Mouse (Mus musculus) neural tube, embryonic 15.5 days (tissue): Measurements from ENCODE around the gene Top3b. TPM values are rescaled to one million over a fixed set of nuclear protein-coding genes. Genes with fewer than 3 reads are reported as not detected.
A peak's percentile ranks its signal among the peaks of the same experiment; 100 is the strongest.

Experiments used
- ATAC-seq: fragments of 200-750 bp; cut with Nextera tagmentation; 2 replicates; pipeline ENCODE4 v1.8.0; 2017; ENCODE audit warnings: mild to moderate bottlenecking, moderate TSS enrichment, moderate library complexity; ENCODE audit not compliant: low FRiP score
- H3K27ac ChIP-seq: fragments of 300-500 bp; sonication (generic); replicated peaks from 2 replicates; pipeline ENCODE4 v1.5.1; 2015; ENCODE audit warnings: mild to moderate bottlenecking, inconsistent platforms
- H3K27me3 ChIP-seq: fragments of 300-500 bp; sonication (generic); replicated peaks from 2 replicates; pipeline ENCODE4 v1.6.1; 2015; ENCODE audit warnings: inconsistent platforms
- H3K36me3 ChIP-seq: fragments of 300-500 bp; sonication (generic); 2 replicates; pipeline ENCODE4 v1.6.1; 2015; ENCODE audit warnings: inconsistent platforms
- H3K4me1 ChIP-seq: fragments of 300-500 bp; sonication (generic); 2 replicates; pipeline ENCODE4 v1.6.1; 2015; ENCODE audit warnings: inconsistent platforms
- H3K4me2 ChIP-seq: fragments of 300-500 bp; sonication (generic); 2 replicates; pipeline ENCODE4 v1.6.1; 2015; ENCODE audit warnings: inconsistent platforms, mild to moderate bottlenecking, moderate library complexity
- H3K4me3 ChIP-seq: fragments of 300-500 bp; sonication (generic); replicated peaks from 2 replicates; pipeline ENCODE4 v1.5.1; 2015; ENCODE audit warnings: mild to moderate bottlenecking, inconsistent platforms
- H3K9ac ChIP-seq: fragments of 300-500 bp; sonication (generic); replicated peaks from 2 replicates; pipeline ENCODE4 v1.6.1; 2015; ENCODE audit warnings: mild to moderate bottlenecking, inconsistent platforms
- H3K9me3 ChIP-seq: fragments of 300-500 bp; sonication (generic); replicated peaks from 2 replicates; pipeline ENCODE4 v1.6.1; 2016; ENCODE audit warnings: inconsistent platforms
- WGBS: fragments of 180-500 bp; shearing (Covaris S2); methylation state at CpG from one replicate; pipeline ENCODE4 v1.1.7; 2015; ENCODE audit warnings: mixed read lengths; 5-methylcytosine and 5-hydroxymethylcytosine counted together
- polyA plus RNA-seq: library from polyadenylated mRNA; unstranded; fragments of >200 nt; fragmentation: Nextera tagmentation; extraction: Ambion mirVana; gene quantifications from 2 replicates; pipeline ENCODE4 v1.2.1, GENCODE M21; 2015

The Top3b gene
- polyA plus RNA-seq, 1 experiment from 2014 or later: 69.8 TPM

DNA sequence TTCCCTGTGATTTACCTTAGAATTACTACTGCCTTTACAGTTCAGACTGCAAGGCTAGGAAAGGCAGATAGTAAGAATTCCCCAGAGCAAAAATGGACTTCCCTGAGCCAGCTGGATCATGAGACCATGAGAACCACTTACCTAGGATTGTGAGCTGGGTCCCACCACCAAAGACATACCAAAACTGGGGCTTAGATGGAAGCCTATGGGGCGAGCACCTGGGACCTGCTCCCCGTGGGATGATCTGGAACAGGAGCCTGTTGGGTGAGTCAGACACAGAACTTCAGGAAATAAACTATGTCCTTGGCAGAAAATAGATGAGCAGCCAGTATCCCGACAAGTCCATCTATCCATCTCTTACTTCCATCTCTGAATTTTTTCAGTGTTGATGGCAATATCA lies 8.2 kb upstream of the Top3b start:
- Histone ChIP-seq H3K27me3 (no peaks in the 10 kb centered on the region), H3K4me1 (no peaks in the 10 kb centered on the region), H3K9me3 (no peaks in the 10 kb centered on the region), H3K9ac (no peak overlapping the region), H3K36me3 (no peaks in the 10 kb centered on the region), H3K4me3 (no peak overlapping the region), H3K4me2 (no peak overlapping the region), H3K27ac (no peak overlapping the region)
- ATAC-seq: no peak
- WGBS: 88% methylated on average over 3 of the region's 3 CpGs

DNA sequence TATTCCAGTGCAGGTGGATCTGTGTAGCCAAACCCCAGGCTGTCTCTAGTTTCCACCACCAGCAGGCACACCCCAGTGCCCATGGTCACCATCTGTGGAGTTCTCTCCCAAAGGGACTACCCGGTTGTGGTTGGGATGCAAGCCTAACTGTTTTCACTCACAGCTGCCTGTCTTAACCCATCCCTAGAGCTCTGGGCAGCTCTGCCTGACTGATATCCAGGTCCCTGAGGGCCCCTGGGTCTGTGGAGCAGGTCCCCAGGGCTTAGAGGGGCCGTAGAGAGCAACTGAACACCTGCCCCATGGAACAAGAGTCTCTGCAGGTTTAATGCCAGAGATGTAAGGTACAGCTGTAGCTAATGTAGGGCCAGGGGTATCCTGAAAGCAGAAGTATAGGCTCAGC lies 6.6 kb upstream of the Top3b start, which contains the start of gene Igll1:
Gene Igll1, minus strand, starts transcription at position 8 of the 400 bp plus-strand sequence.
- Histone ChIP-seq H3K27ac (no peak within 1 kb of the TSS), H3K4me2 (no peak within 1 kb of the TSS), H3K36me3 (no peaks in the 10 kb centered on the region), H3K9ac (no peak within 1 kb of the TSS), H3K4me3 (no peak within 1 kb of the TSS), H3K9me3 (no peaks in the 10 kb centered on the region), H3K4me1 (no peaks in the 10 kb centered on the region), H3K27me3 (no peaks in the 10 kb centered on the region)
- ATAC-seq: no peak
- WGBS: 74% methylated on average over 2 of the region's 2 CpGs

DNA sequence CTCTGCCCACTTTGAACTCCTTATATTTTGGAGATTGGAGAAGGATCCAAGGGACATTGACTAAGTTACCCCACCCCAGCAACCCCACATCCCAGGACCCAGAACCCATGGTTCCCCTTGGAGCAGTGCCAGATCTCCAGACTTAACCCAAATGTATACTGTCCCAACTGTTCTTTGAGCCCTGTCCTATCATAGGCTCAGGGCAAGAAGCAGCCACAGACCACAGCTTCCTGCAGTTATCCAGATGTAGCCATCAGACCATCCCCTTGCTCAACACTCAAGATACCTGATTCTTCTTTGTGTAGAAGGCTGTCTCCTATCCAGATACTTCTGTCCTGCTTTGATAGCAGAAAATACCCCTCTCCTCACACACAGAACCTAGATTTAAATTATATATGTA lies 5.3 kb upstream of the Top3b start:
- no peak overlapping the region for H3K4me2 ChIP-seq
- no peak overlapping the region for H3K27ac ChIP-seq
- 0 out of 2 replicates have a peak, but pooled peaks cover 2% of the 10 kb centered on the region for H3K4me1 ChIP-seq
- no peaks in the 10 kb centered on the region for H3K9me3 ChIP-seq
- no peak for ATAC-seq
- no peak overlapping the region for H3K9ac ChIP-seq
- no peak overlapping the region for H3K4me3 ChIP-seq
- H3K27me3 ChIP-seq: no peaks in the 10 kb centered on the region
- no peaks in the 10 kb centered on the region for H3K36me3 ChIP-seq

DNA sequence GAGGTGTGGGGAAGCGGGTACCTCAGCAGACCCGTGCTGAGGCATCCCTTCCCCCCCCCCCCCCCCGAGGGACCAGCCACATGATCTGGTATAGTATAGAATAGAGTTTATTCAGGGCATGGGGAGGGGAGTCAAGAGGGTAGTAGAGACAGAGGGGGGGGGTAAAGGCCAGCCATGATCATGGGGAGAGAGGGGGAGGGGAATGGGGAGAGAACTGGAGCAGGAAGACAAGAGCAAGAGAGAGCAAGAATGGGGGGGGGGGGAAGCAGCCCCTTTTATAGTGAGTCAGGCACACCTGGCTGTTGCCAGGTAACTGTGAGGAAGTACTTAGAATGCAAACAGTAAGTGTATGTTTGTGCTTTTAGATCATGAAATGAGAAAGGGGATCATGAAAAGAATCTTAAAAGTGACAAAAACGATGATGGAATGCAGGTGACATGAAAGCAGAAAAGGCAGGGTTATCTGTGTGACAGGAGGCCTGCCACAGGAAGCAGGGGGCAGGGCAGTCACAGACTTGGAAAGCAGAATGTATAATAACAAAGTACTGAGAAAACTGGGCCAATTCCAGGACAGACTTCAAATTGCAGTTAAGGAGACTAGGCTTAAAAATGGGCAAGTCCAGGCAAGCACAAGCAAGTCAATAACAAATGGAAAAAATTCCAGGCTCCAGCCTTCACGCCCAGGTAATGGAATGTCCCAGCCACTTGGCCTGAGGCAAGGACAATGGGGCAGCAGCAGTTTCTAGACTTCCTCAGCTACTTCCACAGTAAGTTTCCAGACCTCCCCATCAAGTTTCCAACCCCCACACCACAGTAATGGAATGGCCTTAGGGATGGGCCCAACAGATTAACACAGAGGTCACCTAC lies 4.6 kb upstream of the Top3b start:
- WGBS: 71% methylated on average over 5 of the region's 5 CpGs
- Histone ChIP-seq H3K4me1 (0 out of 2 replicates have a peak, but pooled peaks cover 3% of the 10 kb centered on the region), H3K36me3 (no peaks in the 10 kb centered on the region), H3K27ac (no peak overlapping the region), H3K4me3 (no peak overlapping the region), H3K9ac (no peak overlapping the region), H3K4me2 (no peak overlapping the region), H3K9me3 (no peaks in the 10 kb centered on the region), H3K27me3 (no peaks in the 10 kb centered on the region)
- ATAC-seq: no peak

DNA sequence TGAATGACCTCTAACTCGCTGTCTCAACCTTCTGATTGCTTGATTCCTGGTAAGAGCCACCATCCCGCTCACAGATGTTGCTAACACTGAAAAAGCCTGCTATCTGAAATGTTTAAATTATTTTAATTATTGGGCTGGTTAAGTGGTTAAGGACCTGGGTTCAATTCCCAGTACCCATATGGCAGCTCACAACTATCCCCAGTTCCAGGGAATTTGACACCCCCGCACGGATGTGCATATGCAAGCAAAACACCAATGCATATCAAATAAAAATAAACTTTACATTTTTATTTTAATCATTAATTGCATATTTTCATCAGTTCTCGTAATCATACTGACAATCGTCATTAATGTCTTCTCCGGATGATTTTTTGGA lies 307 bp upstream of the Top3b start:
- WGBS: 37% methylated on average over 7 of the region's 7 CpGs
- H3K9ac ChIP-seq: peak overlapping the region; percentile 86; the same call in 1 of the 2 replicates
- peak; percentile 69 for ATAC-seq

DNA sequence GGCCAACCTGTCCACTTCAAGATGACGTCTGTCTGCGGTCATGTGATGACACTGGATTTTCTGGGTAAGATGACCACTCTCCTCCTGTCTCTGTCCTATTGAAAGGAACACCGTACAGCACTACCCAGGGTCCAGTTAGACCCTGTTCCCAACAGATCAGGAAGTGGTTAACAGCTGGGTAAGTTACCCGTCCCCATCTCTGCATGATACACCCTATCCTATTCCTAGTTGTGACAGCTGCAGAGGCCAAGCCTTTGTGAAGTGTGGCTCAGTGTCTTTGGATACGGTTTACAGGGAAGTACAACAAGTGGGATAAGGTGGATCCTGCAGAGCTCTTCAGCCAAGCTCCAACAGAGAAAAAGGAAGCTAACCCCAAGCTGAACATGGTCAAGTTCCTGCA lies 8.5 kb downstream of the Top3b start:
- ATAC-seq: no peak
- Histone ChIP-seq H3K9me3 (no peaks in the 10 kb centered on the region), H3K4me3 (no peak overlapping the region), H3K4me2 (no peak overlapping the region), H3K36me3 (peaks cover 83% of the 10 kb centered on the region), H3K4me1 (no peaks in the 10 kb centered on the region), H3K27ac (no peak overlapping the region), H3K9ac (no peak overlapping the region), H3K27me3 (no peaks in the 10 kb centered on the region)
- WGBS: 90% methylated on average over 5 of the region's 5 CpGs

More for the DNA sequence above, 307 bp upstream of the Top3b start:
- H3K4me3 ChIP-seq: peak overlapping the region; percentile 78
- H3K4me2 ChIP-seq: peak overlapping the region; percentile 73
- peaks cover 4% of the 10 kb centered on the region; the same call in 1 of the 2 replicates for H3K36me3 ChIP-seq
- peaks cover 20% of the 10 kb centered on the region for H3K4me1 ChIP-seq
- no peaks in the 10 kb centered on the region for H3K9me3 ChIP-seq
- H3K27ac ChIP-seq: peak overlapping the region; percentile 93
- H3K27me3 ChIP-seq: no peaks in the 10 kb centered on the region

DNA sequence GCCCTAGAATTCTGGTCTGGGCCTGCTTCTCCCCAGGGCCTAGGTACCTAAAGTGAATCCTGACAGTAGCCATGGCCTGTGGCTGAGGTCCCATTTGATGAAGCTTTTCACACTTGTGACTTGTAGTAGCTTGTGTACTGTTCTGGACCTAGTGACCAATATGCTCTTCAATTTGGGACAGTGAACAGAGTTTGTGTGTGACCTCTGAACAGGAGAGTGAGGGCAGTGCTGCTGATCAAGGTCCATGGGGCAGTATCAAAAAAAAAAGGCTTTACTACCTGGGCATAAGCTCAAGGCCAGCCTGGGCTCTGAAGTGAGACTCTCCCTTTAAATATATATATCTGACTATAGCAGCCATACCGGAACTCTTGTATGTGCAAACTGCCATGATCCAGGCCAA lies 17.8 kb downstream of the Top3b start:
- Histone ChIP-seq H3K9ac (no peak overlapping the region), H3K4me2 (no peak overlapping the region), H3K36me3 (peaks cover 98% of the 10 kb centered on the region), H3K4me1 (no peaks in the 10 kb centered on the region), H3K27me3 (no peaks in the 10 kb centered on the region), H3K27ac (no peak overlapping the region), H3K9me3 (no peaks in the 10 kb centered on the region), H3K4me3 (no peak overlapping the region)
- WGBS: 100% methylated on average over 1 of the region's 1 CpGs
- ATAC-seq: no peak

DNA sequence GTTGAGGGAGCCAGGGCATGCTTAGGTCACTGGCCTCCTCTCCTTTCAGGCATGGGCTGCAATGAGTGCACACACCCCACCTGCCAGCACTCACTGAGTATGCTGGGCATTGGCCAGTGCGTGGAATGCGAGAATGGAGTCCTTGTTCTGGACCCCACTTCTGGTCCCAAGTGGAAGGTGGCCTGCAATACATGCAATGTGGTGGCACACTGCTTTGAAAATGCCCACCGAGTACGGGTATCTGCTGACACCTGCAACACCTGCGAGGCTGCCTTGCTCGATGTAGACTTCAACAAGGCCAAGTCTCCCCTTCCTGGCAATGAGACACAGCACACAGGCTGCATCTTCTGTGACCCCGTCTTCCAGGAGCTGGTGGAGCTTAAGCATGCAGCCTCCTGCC lies 21.8 kb downstream of the Top3b start:
- WGBS: 92% methylated on average over 7 of the region's 7 CpGs
- H3K9ac ChIP-seq: no peak overlapping the region
- no peak overlapping the region for H3K4me3 ChIP-seq
- H3K36me3 ChIP-seq: peaks cover 63% of the 10 kb centered on the region
- H3K27me3 ChIP-seq: no peaks in the 10 kb centered on the region
- no peaks in the 10 kb centered on the region for H3K9me3 ChIP-seq
- H3K27ac ChIP-seq: no peak overlapping the region
- peaks cover 11% of the 10 kb centered on the region for H3K4me1 ChIP-seq
- H3K4me2 ChIP-seq: no peak overlapping the region
- no peak for ATAC-seq

DNA sequence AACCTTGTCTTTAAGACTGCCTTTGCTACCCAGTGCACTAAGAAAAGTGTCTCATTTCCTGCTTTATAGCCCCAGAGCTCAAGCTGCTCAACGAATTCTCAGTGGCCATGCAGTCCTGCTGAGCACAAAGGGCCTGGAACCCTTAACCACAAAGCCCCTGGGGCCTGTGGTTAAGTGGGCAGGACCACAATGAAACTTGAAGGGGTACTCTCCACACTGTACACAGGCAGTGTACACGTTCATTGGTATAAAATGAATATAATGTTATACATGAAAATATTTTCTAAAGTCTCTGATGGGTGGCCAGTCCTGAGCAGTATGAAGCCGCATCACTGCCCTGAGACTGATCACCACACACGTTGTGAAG lies 25.5 kb downstream of the Top3b start:
- Histone ChIP-seq H3K4me1 (peaks cover 27% of the 10 kb centered on the region), H3K27me3 (no peaks in the 10 kb centered on the region), H3K4me2 (peak overlapping the region; percentile 74), H3K4me3 (peak overlapping the region; percentile 65; the same call in 1 of the 2 replicates), H3K36me3 (peaks cover 28% of the 10 kb centered on the region), H3K9me3 (no peaks in the 10 kb centered on the region), H3K27ac (peak overlapping the region; percentile 80), H3K9ac (peak overlapping the region; percentile 74; the same call in 1 of the 2 replicates)
- WGBS: 17% methylated on average over 4 of the region's 4 CpGs
- peak; percentile 62 for ATAC-seq

DNA sequence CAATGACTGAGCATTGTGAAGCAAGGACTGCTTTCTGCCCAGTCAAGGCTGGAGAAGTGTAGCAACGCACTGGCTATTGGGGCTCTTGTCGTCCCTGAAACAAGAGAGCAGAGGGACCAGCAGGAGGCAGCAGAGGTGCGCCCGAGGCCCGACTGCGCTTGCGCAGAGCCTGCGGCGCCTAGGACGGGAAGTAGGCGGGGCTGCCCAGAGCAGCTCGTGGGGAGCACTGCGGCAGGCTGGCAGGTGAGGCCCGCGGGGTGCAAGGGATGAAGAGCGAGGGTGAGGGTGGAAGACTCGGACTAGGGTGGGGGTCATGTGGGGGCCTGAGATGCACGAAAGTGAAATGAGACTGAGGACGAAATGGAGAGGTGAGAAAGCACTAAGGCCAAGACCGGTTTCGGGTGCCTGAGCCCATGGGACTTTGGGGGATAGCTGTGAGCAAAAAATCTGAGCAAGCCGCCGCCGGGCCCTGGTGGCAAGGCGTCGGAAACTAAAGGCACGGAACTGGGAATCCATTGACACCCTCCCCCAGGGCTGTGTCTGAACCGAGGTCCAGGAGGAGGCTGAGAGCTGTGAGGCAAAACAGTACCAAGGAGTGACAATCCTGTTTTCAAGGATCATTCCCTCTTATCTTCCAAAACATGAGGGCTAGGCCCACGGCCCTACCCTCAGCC lies 26.0 kb downstream of the Top3b start, which contains the start of gene Ppm1f:
Gene Ppm1f, plus strand, starts transcription at position 88 of the 674 bp plus-strand sequence.
- Histone ChIP-seq H3K4me2 (peak within 1 kb of the TSS; percentile 74), H3K4me3 (peak within 1 kb of the TSS; percentile 65), H3K27me3 (no peaks in the 10 kb centered on the region), H3K27ac (peak within 1 kb of the TSS; percentile 80), H3K9me3 (no peaks in the 10 kb centered on the region), H3K36me3 (peaks cover 22% of the 10 kb centered on the region), H3K4me1 (peaks cover 27% of the 10 kb centered on the region), H3K9ac (peak within 1 kb of the TSS; percentile 74)
- WGBS: under 1% methylated on average over 29 of the region's 29 CpGs
- ATAC-seq: peak; percentile 92

DNA sequence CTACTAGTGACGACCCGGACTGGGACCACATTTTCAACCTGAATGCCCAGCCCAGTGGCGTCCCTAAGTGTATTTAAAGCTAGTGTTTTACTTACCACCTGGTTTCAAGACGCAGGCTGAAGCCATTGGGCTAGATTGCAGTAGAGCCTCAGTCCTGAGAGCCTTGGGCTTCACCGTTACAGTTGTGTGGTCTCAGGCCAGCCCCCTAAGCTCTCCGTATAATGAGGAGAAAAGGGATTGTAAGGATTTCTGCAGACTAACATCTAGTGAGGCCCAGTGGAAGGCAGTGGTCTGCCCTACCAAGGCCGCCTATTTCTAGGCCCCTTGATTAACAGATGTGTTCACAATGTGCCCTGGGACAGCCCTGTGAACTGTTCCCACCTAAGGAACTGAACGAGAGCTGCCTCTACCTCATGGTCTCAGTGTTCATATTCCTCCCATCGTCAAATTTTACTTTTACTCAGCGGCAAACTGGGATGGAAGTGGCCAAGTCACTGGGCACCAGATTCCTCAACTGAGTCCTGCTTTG lies 26.6 kb downstream of the Top3b start:
- Histone ChIP-seq H3K27me3 (no peaks in the 10 kb centered on the region), H3K36me3 (peaks cover 16% of the 10 kb centered on the region), H3K9ac (peak overlapping the region; percentile 74), H3K4me1 (peaks cover 27% of the 10 kb centered on the region), H3K4me3 (peak overlapping the region; percentile 65), H3K27ac (peak overlapping the region; percentile 80), H3K9me3 (no peaks in the 10 kb centered on the region), H3K4me2 (peak overlapping the region; percentile 74)
- ATAC-seq: peak; percentile 18; the same call in 1 of the 2 replicates
- WGBS: 24% methylated on average over 10 of the region's 10 CpGs
